Mouse (Mus musculus): ENCODE results near the gene Spp1.

Spp1 gene

DNA sequence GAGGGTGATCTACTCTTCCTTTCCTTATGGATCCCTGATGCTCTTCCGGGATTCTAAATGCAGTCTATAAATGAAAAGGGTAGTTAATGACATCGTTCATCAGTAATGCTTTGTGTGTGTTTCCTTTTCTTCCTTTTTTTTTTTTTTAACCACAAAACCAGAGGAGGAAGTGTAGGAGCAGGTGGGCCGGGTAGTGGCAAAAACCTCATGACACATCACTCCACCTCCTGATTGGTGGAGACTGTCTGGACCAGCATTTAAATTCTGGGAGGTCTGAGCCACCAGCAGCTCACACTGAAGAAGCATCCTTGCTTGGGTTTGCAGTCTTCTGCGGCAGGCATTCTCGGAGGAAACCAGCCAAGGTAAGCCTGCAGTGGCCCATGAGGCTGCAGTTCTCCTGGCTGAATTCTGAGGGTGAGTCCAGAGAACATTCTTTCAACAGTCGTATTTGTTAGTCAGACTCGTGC, at the start of gene Spp1:
Gene Spp1, plus strand, starts transcription at position 284 of the 467 bp plus-strand sequence.
- DNase-seq (ENCODE audit: low spot score), result no peak

GRCm38 (mm10) chr5:104385521-104385920, 49.4 kb upstream of the Spp1 start:
- DNase-seq (ENCODE audit: low spot score), result no peak

GRCm38 (mm10) chr5:104386908-104387307, 48.0 kb upstream of the Spp1 start:
- no peak for DNase-seq (ENCODE audit: low spot score)

- DNase-seq (ENCODE audit: low spot score), result no peak
These were observed 44.0 kb upstream of the Spp1 start for GRCm38 (mm10) chr5:104390962-104391361.

DNA sequence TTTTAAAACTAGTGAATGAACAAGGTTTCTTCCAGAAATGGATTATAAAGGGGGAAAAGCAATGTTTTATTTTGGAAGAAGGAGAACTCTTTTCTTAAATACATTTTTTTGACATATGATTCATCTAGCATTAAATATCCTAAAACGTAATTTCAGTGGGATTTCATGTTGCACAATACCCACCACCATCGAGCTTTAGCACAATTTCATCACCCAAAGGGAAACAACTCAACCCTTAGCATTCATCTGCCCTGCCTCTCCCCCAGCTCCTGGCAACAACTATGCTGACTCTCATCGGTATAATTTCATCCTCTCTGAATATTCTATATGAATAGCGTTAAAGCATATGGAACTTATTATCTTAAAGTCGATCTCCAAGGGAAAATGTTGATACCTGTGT, 42.1 kb upstream of the Spp1 start:
- no peak for DNase-seq (ENCODE audit: low spot score)

GRCm38 (mm10) chr5:104396286-104396685, 38.6 kb upstream of the Spp1 start:
- DNase-seq (ENCODE audit: low spot score), result no peak

DNA sequence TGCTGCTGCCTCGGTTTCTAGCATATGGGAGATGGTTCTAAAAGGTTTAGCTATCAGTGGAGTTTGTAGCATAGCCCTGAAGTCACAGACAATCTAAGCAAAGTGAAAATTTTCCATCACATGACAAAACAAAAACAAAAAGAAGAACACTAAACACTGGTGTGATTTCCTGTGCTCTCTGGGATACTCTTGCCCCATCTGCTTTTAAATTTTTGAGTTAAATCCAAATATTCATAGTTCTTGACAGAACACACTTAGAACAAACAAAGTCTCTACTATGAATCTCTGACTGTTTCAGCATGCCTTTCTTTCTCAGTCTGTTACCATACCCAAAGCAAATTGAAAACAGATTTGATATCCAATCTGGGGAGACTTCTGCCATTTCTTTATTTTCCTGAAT, 36.9 kb upstream of the Spp1 start:
- no peak for DNase-seq (ENCODE audit: low spot score)

DNA sequence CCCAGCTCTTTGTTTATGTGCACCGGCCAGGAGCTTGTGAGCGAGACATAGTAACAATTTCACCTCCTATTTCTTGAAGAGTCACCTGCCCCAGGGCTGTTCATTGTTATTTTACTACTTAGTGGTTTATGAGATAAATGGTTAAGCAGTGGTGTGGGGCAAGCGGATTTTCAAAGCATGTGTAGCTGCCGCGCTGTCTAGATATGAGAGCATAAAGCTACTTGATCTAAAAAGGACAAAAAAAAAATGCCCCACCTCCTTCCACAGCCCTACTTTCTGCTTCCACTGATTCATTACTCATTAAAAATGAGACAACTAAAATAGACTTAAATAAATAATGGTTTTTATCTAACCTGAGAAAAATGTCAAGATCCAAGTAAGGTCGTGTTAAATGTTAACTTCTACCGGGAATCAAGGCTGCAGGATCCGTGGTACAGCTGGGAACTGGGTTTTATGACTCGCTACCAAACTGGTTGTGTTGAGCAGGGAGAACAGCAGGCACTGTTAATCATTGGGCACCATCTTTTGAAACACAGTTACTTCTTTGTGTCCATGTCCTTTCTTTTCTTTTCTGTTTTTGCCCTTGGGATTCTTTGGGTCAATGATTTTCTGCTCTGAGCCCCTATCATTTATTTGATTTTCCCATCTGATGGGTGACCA, 35.5 kb upstream of the Spp1 start:
- DNase-seq (ENCODE audit: low spot score), result no peak

GRCm38 (mm10) chr5:104399970-104400369, 34.9 kb upstream of the Spp1 start:
- DNase-seq (ENCODE audit: low spot score), result no peak

- DNase-seq (ENCODE audit: low spot score), result no peak
These were observed 32.3 kb upstream of the Spp1 start for GRCm38 (mm10) chr5:104402651-104403050.

DNA sequence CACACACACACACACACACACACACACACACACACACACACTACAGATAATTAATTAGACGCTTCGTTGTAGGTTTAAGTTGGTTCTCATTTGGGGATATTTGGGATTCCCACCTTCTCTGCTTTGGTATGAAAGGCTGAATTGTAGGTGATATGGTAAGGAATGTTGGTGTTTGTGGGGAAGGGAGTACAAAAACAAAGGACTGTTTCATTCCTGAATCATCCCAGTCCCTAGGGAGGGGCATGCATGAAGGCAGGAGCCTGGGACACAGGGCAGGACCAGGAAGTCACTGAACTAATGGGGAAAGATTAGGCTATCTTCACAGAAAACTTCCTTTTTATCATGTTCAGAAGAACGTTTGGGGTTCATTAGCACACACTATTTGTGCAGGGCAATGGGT, 31.6 kb upstream of the Spp1 start:
- no peak for DNase-seq (ENCODE audit: low spot score)

DNA sequence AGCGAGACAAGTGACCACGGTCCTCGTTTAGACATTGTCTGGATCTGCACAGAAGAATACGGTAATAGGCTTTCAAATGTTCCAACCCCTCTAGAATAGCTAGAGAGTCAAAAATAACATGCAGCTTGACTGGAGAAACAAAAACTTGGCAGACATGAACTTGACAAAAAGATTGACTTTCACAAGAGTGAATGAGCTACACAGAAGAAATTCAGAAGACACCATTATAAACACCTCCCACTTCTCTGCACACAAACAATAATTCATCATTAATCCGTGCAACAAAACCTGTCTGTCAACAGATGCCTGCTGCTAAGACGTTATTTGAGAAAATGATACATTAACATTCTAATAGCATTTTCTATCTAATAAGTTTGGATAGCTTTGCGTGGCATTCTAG, 30.4 kb upstream of the Spp1 start:
- no peak for DNase-seq (ENCODE audit: low spot score)

DNA sequence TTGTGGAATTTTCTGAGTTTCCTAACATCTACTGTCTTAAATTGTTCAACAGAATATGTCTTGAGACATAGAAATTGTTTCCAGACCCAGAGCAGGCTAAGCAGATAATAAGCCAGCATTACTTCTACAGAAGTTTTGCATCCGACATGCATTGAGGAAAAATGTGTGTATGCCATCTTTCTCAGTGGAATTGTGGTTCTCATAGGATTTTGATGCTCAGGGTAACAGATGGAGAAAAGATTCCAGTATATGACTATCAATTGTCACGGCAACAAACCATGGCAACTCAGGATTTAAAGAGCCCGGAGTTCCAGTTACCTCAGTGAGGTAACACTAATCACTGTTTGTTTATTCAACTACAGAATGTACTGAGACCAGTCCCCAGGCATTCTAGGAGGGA, 29.9 kb upstream of the Spp1 start:
- no peak for DNase-seq (ENCODE audit: low spot score)

DNA sequence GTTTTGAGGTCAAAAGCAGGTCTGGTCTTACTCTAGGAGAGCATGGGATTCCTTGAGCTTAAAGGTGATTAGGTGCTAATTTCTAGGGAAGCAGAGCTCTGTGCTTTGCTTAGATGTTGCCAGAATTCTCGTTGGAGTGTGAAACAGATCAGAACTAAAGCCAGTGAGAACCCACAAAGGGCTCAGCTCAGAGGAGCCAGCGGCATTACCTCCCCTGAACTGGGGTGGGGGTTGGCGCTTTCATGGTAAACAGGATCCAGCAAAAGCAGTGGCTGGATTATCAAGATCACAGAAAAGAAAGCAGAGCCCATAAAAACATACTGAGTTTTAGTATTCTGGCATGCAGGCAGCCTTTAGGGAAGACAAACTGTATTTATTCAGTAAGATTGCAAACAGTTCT, 28.2 kb upstream of the Spp1 start:
- no peak for DNase-seq (ENCODE audit: low spot score)

DNA sequence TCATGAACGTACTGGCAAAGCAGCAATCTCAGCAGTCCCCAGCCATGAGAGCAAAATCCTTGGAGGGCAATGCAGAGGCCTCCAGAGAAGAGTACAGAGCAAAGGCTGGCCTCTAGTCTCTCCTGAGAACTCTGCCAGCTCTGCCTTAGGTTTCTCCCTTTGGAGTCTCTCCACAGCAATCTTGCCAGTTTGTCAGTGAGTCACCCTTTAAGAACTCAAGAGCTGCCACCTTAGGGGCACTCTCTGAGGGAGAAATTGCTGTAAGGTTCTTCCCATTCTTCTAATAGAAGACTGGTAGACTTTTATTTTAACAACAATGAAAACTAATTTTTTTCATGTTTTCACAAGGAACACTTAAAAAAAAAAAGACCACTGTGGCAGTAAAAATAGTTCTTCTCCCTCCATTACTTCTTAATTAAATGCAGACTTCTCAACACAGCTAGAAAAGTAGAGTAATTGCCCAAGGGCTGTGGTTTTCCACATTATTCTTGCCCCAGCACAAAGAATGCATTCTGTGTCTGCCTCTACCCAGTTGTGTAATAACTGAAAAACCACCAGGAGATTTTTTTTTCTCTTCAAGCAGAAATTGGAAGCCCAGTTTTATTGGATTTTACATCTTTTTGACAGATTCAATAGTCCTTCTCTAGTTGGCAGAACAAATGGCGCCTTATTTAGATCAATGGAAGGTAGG, 27.2 kb upstream of the Spp1 start:
- no peak for DNase-seq (ENCODE audit: low spot score)

- DNase-seq (ENCODE audit: low spot score), result no peak
These were observed 26.4 kb upstream of the Spp1 start for GRCm38 (mm10) chr5:104408549-104408948.

DNA sequence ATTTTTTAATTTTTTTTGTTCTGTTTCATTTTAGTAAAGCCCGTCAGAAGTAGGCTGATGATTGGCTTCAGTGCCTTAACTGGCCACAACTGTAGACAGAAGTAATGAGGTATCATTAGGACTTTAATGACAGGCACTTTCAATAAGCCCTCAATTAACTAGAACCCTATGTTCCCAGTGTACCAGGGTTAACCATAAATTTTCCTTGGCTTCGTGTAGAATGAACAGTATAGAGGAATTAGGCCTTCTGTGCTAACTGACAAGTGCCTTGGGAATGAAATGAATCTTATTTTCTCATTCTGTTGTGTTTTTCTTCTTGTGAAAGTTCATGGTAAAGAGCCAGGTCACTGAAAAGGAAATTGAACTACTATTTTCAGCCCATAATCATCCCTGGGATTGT, 18.9 kb upstream of the Spp1 start:
- no peak for DNase-seq (ENCODE audit: low spot score)

GRCm38 (mm10) chr5:104417028-104417427, 17.9 kb upstream of the Spp1 start:
- no peak for DNase-seq (ENCODE audit: low spot score)

DNA sequence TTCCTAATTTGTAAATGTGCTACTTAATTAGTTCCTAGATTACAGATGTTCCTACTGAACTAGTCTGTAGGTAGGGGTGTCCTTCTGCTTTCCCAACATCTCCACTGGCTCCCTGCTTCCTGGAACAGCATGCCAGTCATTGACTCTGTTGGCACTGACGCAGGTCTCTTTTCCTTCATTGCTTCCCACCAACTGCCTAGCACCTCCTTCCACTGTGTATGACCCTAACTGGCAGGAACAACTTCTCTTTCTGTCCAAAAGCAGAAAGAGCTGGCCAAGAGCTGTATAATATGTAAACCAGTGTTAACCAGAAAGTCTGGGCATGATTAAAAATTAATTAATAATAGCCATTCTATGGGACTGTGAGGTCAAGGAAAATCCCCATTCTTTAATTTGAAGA, 17.2 kb upstream of the Spp1 start:
- DNase-seq (ENCODE audit: low spot score), result no peak

- no peak for DNase-seq (ENCODE audit: low spot score)
These were observed 12.9 kb upstream of the Spp1 start for GRCm38 (mm10) chr5:104422039-104422438.

DNA sequence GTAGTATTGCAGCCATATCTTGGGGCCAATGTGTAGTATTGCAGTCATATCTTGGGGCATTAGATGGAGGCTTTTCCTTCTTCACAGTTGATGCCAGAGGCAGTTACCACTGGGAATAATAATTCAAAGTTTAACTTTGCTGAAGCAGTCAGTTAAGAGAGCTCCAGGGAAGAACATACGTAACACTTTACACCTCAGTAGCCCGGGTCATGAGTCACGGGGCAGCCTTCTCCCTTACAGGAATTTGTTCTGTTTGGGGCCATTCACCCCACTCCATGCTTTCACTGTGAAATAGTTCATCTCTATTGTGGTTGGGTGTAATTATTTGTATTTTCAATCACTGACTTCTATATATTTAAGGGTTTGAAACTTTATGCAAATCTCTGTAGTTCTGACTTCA, 11.1 kb upstream of the Spp1 start:
- DNase-seq (ENCODE audit: low spot score), result no peak

GRCm38 (mm10) chr5:104425949-104426348, 9.0 kb upstream of the Spp1 start:
- DNase-seq (ENCODE audit: low spot score), result no peak

DNA sequence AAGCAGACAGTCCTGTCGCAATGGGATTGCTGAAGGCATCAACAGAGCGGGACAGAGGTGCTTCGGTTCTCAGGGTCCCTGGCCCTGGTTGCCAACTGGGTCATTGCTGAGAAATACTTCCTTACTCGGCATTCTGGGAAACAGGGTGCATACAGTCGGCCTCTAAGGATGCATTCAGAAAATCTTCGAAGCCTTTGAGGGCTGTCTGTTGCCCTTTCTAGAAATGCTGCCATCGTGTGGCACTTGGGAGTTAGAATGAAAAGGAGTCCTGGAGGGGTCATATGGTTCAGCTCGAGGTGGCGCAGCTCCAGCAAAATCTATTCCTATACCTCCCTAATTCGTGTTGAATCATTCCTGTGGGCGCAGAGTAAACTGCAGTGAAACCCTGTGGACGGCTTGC, 2.0 kb upstream of the Spp1 start:
- peak; percentile 69 for DNase-seq (ENCODE audit: low spot score)

Measured in testis, postnatal 10 days (tissue).